Mouse (Mus musculus) midbrain, embryonic 13.5 days (tissue): ENCODE measurements at regions not wholly inside any gene's neighbourhood (a gene's known extent, or its start where the extent isn't known, plus 50 kb on each side); places are given as distances from the start of the nearest gene placed in this dataset.

Experiments used
- ATAC-seq: fragments of 200-750 bp; cut with Nextera tagmentation; 2 replicates; pipeline ENCODE4 v1.8.0; 2017; ENCODE audit warnings: mild to moderate bottlenecking, moderate TSS enrichment, moderate library complexity
- H3K27ac ChIP-seq: fragments of 300-500 bp; sonication (generic); 2 replicates; pipeline ENCODE4 v1.5.1; 2015; ENCODE audit warnings: inconsistent platforms, mild to moderate bottlenecking, moderate library complexity
- H3K27me3 ChIP-seq: fragments of 300-500 bp; sonication (generic); 2 replicates; pipeline ENCODE4 v1.6.1; 2015; ENCODE audit warnings: mild to moderate bottlenecking, inconsistent platforms
- H3K36me3 ChIP-seq: fragments of 300-500 bp; sonication (generic); 2 replicates; pipeline ENCODE4 v1.6.1; 2015; ENCODE audit warnings: mild to moderate bottlenecking, inconsistent platforms
- H3K4me1 ChIP-seq: fragments of 300-500 bp; sonication (generic); replicated peaks from 2 replicates; pipeline ENCODE4 v1.6.1; 2015; ENCODE audit warnings: inconsistent platforms
- H3K4me2 ChIP-seq: fragments of 300-500 bp; sonication (generic); replicated peaks from 2 replicates; pipeline ENCODE4 v1.6.1; 2015; ENCODE audit warnings: moderate library complexity, mild to moderate bottlenecking, inconsistent platforms
- H3K4me3 ChIP-seq: fragments of 300-500 bp; sonication (generic); replicated peaks from 2 replicates; pipeline ENCODE4 v1.5.1; 2015; ENCODE audit warnings: mild to moderate bottlenecking, inconsistent platforms
- H3K9ac ChIP-seq: fragments of 300-500 bp; sonication (generic); replicated peaks from 2 replicates; pipeline ENCODE4 v1.6.1; 2015; ENCODE audit warnings: mild to moderate bottlenecking, inconsistent platforms
- H3K9me3 ChIP-seq: fragments of 300-500 bp; sonication (generic); 2 replicates; pipeline ENCODE4 v1.6.1; 2016; ENCODE audit warnings: mild to moderate bottlenecking, inconsistent platforms
- WGBS: fragments of 180-500 bp; shearing (Covaris S2); methylation state at CpG from one replicate; pipeline ENCODE4 v1.1.7; 2015; 5-methylcytosine and 5-hydroxymethylcytosine counted together

DNA sequence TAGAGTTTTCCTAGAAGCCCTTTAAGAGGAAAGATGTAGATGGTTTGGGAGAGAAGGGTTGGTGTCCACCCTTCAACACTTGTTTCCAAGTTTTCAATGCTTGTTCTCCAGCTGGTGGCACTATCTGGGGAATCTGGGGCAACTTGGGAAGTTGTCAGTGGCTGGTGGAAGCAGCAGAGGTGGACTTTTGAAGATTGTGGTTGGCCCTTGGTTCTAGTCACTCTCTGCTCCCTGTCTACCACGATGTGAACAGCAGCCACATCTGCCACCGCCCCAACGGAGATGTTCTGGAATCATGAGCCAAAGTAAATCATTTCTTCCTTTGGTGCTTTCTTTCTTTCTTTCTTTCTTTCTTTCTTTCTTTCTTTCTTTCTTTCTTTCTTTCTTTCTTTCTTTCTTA lies 234.9 kb upstream of the Klf3 start:
- Histone ChIP-seq H3K4me1 (no peaks in the 10 kb centered on the region), H3K9ac (no peak overlapping the region), H3K4me2 (no peak overlapping the region), H3K36me3 (no peaks in the 10 kb centered on the region), H3K9me3 (no peaks in the 10 kb centered on the region), H3K27ac (no peak overlapping the region), H3K4me3 (no peak overlapping the region), H3K27me3 (no peaks in the 10 kb centered on the region)
- no peak for ATAC-seq
- 87% methylated on average over 3 of the region's 3 CpGs for WGBS

DNA sequence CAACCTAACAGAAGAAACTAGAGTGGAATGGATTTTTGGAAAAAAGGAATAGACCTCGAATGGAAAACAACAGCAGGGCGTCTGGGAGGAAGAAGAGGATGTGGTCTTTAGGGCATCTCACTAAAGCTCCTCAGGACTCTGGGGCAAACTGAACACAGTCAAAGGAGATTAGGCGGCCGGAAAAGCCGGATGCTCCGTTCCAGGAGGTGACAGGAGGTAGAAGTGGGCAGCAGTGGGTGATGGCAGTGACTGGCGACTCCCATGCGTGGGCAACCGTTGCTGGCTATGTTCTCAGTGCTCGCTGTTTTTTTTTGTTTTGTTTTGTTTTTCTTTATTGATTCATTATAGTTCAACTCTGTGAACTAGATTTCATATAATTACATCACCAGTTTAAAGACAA lies 228.8 kb upstream of the Klf3 start:
- no peak for ATAC-seq
- H3K4me2 ChIP-seq = no peak overlapping the region
- WGBS = 86% methylated on average over 10 of the region's 10 CpGs
- H3K27me3 ChIP-seq = no peaks in the 10 kb centered on the region
- no peaks in the 10 kb centered on the region for H3K9me3 ChIP-seq
- no peak overlapping the region for H3K4me3 ChIP-seq
- H3K4me1 ChIP-seq = peaks cover 2% of the 10 kb centered on the region
- H3K36me3 ChIP-seq = no peaks in the 10 kb centered on the region
- H3K27ac ChIP-seq = no peak overlapping the region
- no peak overlapping the region for H3K9ac ChIP-seq

DNA sequence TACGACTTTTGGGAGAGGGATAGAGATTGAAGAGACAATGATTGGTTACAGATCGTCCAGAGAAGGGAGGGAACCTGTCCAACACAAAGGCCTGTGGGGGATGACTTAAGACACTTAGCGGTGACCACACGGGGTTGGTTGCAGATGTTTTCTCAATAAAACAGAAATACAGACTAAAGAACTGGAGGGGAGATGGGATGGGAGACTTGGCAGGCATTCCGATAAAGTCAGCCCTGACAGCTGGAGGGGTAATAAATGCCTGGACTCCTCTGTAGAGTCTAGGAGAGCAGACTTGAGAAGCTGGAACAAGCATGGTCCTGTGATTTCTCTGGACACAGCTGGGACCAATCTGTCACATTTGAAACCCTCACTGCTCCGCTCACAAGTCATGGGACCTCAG lies 227.3 kb upstream of the Klf3 start:
- 87% methylated on average over 6 of the region's 6 CpGs for WGBS

DNA sequence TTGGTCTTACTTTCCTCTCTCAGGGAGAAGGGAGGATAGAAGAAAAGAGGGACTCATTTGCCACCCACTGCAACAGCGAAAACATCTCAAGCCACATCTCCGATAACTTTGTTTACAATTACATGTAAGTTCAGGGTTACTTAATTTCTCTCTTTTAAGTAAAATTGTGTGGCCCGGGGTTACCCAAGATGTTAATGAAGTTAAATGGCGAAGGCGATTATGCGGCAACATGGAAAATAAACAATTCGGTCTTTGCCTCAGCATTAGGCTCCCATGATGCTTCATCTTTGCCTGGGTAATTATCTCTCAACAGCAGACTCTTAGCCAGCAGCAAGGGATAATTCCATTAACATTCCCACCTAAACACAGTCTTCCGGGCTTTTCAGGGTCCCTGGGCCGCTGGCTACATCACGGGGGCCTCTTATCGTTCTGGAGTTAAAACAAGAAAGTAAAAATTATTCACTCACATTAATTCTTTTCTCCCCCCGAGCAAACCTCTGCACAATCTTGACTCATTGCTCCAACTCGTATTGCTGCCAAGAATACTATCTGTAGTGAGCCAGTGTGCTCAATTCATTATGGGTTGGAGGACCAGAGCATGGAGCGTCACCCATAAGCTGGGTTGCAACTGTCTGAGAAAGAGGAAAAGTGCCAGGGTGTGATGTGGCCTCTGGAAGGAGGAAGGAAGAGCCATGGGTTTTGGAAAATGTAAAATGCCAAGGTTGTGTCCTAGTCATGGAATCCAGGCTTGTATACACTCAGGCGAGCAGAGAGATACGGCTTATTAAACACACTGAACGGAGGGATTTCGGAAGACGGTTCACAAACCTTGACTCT lies 226.5 kb upstream of the Klf3 start:
- WGBS = 78% methylated on average over 19 of the region's 19 CpGs
- Histone ChIP-seq H3K9me3 (no peaks in the 10 kb centered on the region), H3K4me1 (peaks cover 11% of the 10 kb centered on the region), H3K27me3 (no peaks in the 10 kb centered on the region), H3K9ac (no peak overlapping the region), H3K36me3 (no peaks in the 10 kb centered on the region), H3K4me2 (no peak overlapping the region), H3K27ac (no peak overlapping the region), H3K4me3 (no peak overlapping the region)
- no peak for ATAC-seq

More for the DNA sequence above, 227.3 kb upstream of the Klf3 start:
- Histone ChIP-seq H3K4me2 (no peak overlapping the region), H3K27ac (no peak overlapping the region), H3K9me3 (no peaks in the 10 kb centered on the region), H3K36me3 (no peaks in the 10 kb centered on the region), H3K4me3 (no peak overlapping the region), H3K27me3 (no peaks in the 10 kb centered on the region), H3K4me1 (peaks cover 11% of the 10 kb centered on the region), H3K9ac (no peak overlapping the region)
- no peak for ATAC-seq

GRCm38 (mm10) chr5:64577424-64577823 lies 225.8 kb upstream of the Klf3 start:
- H3K4me1 ChIP-seq = peaks cover 11% of the 10 kb centered on the region
- 54% methylated on average over 7 of the region's 7 CpGs for WGBS
- H3K27me3 ChIP-seq = no peaks in the 10 kb centered on the region
- ATAC-seq = no peak
- H3K4me3 ChIP-seq = no peak overlapping the region
- no peaks in the 10 kb centered on the region for H3K36me3 ChIP-seq
- H3K9me3 ChIP-seq = no peaks in the 10 kb centered on the region
- no peak overlapping the region for H3K4me2 ChIP-seq
- no peak overlapping the region for H3K27ac ChIP-seq
- no peak overlapping the region for H3K9ac ChIP-seq

- Histone ChIP-seq H3K27ac (no peak overlapping the region), H3K9ac (no peak overlapping the region), H3K4me1 (peaks cover 11% of the 10 kb centered on the region), H3K4me2 (no peak overlapping the region), H3K27me3 (no peaks in the 10 kb centered on the region), H3K36me3 (no peaks in the 10 kb centered on the region), H3K4me3 (no peak overlapping the region), H3K9me3 (no peaks in the 10 kb centered on the region)
- 93% methylated on average over 6 of the region's 6 CpGs for WGBS
- no peak for ATAC-seq
Measured at GRCm38 (mm10) chr5:64578536-64578935, 224.7 kb upstream of the Klf3 start.

GRCm38 (mm10) chr5:64579086-64579485 lies 224.1 kb upstream of the Klf3 start:
- Histone ChIP-seq H3K4me3 (no peak overlapping the region), H3K9ac (no peak overlapping the region), H3K27ac (no peak overlapping the region), H3K4me2 (no peak overlapping the region), H3K36me3 (no peaks in the 10 kb centered on the region), H3K27me3 (no peaks in the 10 kb centered on the region), H3K4me1 (peaks cover 11% of the 10 kb centered on the region), H3K9me3 (no peaks in the 10 kb centered on the region)
- ATAC-seq = no peak
- 42% methylated on average over 5 of the region's 5 CpGs for WGBS

GRCm38 (mm10) chr5:64579494-64580339 lies 223.5 kb upstream of the Klf3 start:
- WGBS = 8% methylated on average over 14 of the region's 14 CpGs
- ATAC-seq = peak; percentile 79

DNA sequence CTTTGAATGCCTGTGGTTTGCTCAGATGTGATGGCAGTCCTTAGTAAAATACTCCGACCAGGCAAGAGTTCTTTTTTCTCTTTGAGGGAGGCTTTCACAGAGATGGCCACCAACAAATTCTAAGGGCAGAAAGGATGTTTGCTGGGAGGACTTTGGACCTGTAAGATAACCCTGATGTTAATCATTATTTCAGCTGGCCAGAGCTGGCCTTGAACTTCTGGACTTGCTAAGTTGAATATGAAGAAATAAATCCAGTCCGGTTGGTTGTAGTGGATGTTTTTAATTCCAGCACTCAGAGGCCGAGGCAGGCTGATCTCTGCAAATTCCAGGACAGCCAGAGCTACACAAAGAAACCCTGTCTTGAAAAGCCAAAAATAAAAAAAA lies 222.9 kb upstream of the Klf3 start:
- WGBS = 72% methylated on average over 3 of the region's 3 CpGs
- no peak overlapping the region for H3K4me3 ChIP-seq
- H3K4me2 ChIP-seq = no peak overlapping the region
- peaks cover 11% of the 10 kb centered on the region for H3K4me1 ChIP-seq
- H3K36me3 ChIP-seq = no peaks in the 10 kb centered on the region
- H3K27ac ChIP-seq = no peak overlapping the region
- no peaks in the 10 kb centered on the region for H3K9me3 ChIP-seq
- H3K27me3 ChIP-seq = no peaks in the 10 kb centered on the region
- no peak for ATAC-seq
- H3K9ac ChIP-seq = no peak overlapping the region

More at GRCm38 (mm10) chr5:64579494-64580339, 223.5 kb upstream of the Klf3 start:
- Histone ChIP-seq H3K36me3 (no peaks in the 10 kb centered on the region), H3K9ac (peak overlapping the region; percentile 37), H3K4me2 (peak overlapping the region; percentile 39), H3K4me3 (no peak overlapping the region), H3K27me3 (no peaks in the 10 kb centered on the region), H3K27ac (peak overlapping the region; percentile 42; the same call in 1 of the 2 replicates), H3K9me3 (no peaks in the 10 kb centered on the region), H3K4me1 (peaks cover 11% of the 10 kb centered on the region)

GRCm38 (mm10) chr5:64580786-64581445 lies 222.3 kb upstream of the Klf3 start:
- peaks cover 11% of the 10 kb centered on the region for H3K4me1 ChIP-seq

GRCm38 (mm10) chr5:64581461-64581860 lies 221.7 kb upstream of the Klf3 start:
- Histone ChIP-seq H3K27ac (no peak overlapping the region), H3K27me3 (no peaks in the 10 kb centered on the region), H3K4me3 (no peak overlapping the region), H3K4me2 (no peak overlapping the region), H3K36me3 (no peaks in the 10 kb centered on the region), H3K9me3 (no peaks in the 10 kb centered on the region), H3K9ac (no peak overlapping the region), H3K4me1 (peaks cover 11% of the 10 kb centered on the region)
- 80% methylated on average over 8 of the region's 8 CpGs for WGBS
- ATAC-seq = no peak

More at GRCm38 (mm10) chr5:64580786-64581445, 222.3 kb upstream of the Klf3 start:
- no peak for ATAC-seq
- no peak overlapping the region for H3K9ac ChIP-seq
- WGBS = 92% methylated on average over 6 of the region's 6 CpGs
- H3K27ac ChIP-seq = no peak overlapping the region
- no peaks in the 10 kb centered on the region for H3K36me3 ChIP-seq
- no peaks in the 10 kb centered on the region for H3K27me3 ChIP-seq
- H3K9me3 ChIP-seq = no peaks in the 10 kb centered on the region
- H3K4me3 ChIP-seq = no peak overlapping the region
- H3K4me2 ChIP-seq = no peak overlapping the region

DNA sequence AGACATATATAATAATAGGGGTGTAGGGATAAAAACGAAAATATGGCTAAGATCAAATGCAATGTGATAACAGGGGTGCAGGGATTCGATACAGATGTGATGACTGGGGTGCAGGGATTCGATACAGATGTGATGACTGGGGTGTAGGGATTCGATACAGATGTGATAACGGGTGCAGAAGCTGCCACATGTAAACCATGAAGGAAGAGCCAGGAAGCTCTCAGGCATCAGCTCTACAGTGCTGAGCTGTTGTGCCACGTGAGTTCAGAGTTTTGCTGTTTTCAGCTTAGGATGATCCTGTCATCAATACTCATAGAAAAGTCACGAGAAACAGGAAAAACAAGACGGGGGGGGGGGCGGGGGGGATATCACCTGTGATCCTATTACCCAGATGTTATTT lies 221.2 kb upstream of the Klf3 start:
- no peaks in the 10 kb centered on the region for H3K9me3 ChIP-seq
- H3K27ac ChIP-seq = no peak overlapping the region
- no peak for ATAC-seq

More for the DNA sequence above, 221.2 kb upstream of the Klf3 start:
- Histone ChIP-seq H3K4me3 (no peak overlapping the region), H3K27me3 (no peaks in the 10 kb centered on the region), H3K4me1 (peaks cover 11% of the 10 kb centered on the region), H3K4me2 (no peak overlapping the region), H3K9ac (no peak overlapping the region), H3K36me3 (no peaks in the 10 kb centered on the region)
- 85% methylated on average over 9 of the region's 9 CpGs for WGBS
